Mouse (Mus musculus) kidney, adult 2 months (tissue): ENCODE measurements around the gene Bptf.
"Not testable (repeated sequence)": the region's sequence is repeated elsewhere in the genome, so short reads cannot be mapped to it uniquely, and the experiment has no call there.

Experiments used
- CTCF ChIP-seq: fragments of 200-500 bp; conservative IDR thresholded peaks from 2 replicates; pipeline ENCODE4 v1.5.1; 2011; ENCODE audit warnings: low read depth, mild to moderate bottlenecking, control low read depth, low read length, moderate library complexity, mixed read lengths; ENCODE audit not compliant: insufficient read depth, insufficient read length
- POLR2A ChIP-seq: fragments of 200-500 bp; IDR thresholded peaks from one replicate; pipeline ENCODE4 v1.6.1; 2011; ENCODE audit warnings: low read depth, low read length, control low read depth

DNA sequence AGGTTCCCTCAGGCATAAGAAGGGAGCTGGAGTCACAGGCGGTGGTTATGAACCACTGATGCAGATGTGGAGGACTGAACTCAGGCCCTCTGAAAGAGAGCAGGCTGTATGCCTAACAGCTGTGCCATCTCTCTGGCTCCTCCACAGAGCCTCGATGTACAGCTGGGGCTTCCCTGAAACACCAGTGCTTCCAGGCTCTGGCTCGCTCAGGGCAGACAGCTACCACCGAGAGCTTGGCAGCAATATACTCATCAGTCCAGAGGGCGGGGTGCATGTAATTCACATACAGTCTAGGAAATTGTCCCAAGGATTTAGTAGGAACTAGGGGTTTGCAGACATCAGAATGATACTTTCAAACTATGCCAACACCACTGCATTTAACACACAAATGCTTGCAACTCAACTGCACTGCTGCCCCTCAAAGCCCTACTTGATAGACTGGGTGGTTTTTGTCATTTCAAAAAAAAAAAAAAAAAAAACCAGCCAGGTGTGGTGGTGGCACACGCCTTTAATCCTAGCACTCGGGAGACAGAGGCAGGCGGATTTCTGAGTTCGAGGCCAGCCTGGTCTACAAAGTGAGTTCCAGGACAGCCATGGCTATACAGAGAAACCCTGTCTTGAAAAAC lies 145.8 kb downstream of the Bptf start:
- TF ChIP-seq CTCF, POLR2A: not testable (repeated sequence)
